Mouse (Mus musculus) heart, embryonic 13.5 days (tissue): ENCODE results near the gene Loxl3. TPM values are rescaled to one million over a fixed set of nuclear protein-coding genes. Genes with fewer than 3 reads are reported as not detected.

Source experiments
- ATAC-seq: fragments of 200-750 bp; cut with Nextera tagmentation; 2 replicates; pipeline ENCODE4 v1.8.0; 2017; ENCODE audit warnings: moderate TSS enrichment; ENCODE audit not compliant: insufficient number of reproducible peaks, low FRiP score, low TSS enrichment; ENCODE audit errors: extremely low read depth
- H3K27ac ChIP-seq: fragments of 300-500 bp; sonication (generic); replicated peaks from 2 replicates; pipeline ENCODE4 v1.5.1; 2015; ENCODE audit warnings: moderate library complexity, mild to moderate bottlenecking, inconsistent platforms
- H3K27me3 ChIP-seq: fragments of 300-500 bp; sonication (generic); replicated peaks from 2 replicates; pipeline ENCODE4 v1.6.1; 2015; ENCODE audit warnings: mild to moderate bottlenecking, inconsistent platforms
- H3K36me3 ChIP-seq: fragments of 300-500 bp; sonication (generic); 2 replicates; pipeline ENCODE4 v1.6.1; 2015; ENCODE audit warnings: mild to moderate bottlenecking, inconsistent platforms
- H3K4me1 ChIP-seq: fragments of 300-500 bp; sonication (generic); 2 replicates; pipeline ENCODE4 v1.6.1; 2015; ENCODE audit warnings: inconsistent platforms
- H3K4me2 ChIP-seq: fragments of 300-500 bp; sonication (generic); 2 replicates; pipeline ENCODE4 v1.6.1; 2015; ENCODE audit warnings: inconsistent platforms, mild to moderate bottlenecking, moderate library complexity
- H3K4me3 ChIP-seq: fragments of 300-500 bp; sonication (generic); 2 replicates; pipeline ENCODE4 v1.5.1; 2015; ENCODE audit warnings: moderate library complexity, mild to moderate bottlenecking, inconsistent platforms
- H3K9ac ChIP-seq: fragments of 300-500 bp; sonication (generic); 2 replicates; pipeline ENCODE4 v1.6.1; 2015; ENCODE audit warnings: inconsistent platforms, mild to moderate bottlenecking, moderate library complexity
- H3K9me3 ChIP-seq: fragments of 300-500 bp; sonication (generic); 2 replicates; pipeline ENCODE4 v1.6.1; 2016; ENCODE audit warnings: inconsistent platforms
- WGBS: fragments of 180-500 bp; shearing (Covaris S2); methylation state at CpG from one replicate; pipeline ENCODE4 v1.1.7; 2015; ENCODE audit warnings: mixed read lengths; 5-methylcytosine and 5-hydroxymethylcytosine counted together
- polyA plus RNA-seq: library from polyadenylated mRNA; unstranded; fragments of >200 nt; fragmentation: Nextera tagmentation; extraction: Ambion mirVana; gene quantifications from 2 replicates; pipeline ENCODE4 v1.2.1, GENCODE M21; 2015

Loxl3 gene
- polyA plus RNA-seq, 1 experiment from 2014 or later, result 7.1 TPM

DNA sequence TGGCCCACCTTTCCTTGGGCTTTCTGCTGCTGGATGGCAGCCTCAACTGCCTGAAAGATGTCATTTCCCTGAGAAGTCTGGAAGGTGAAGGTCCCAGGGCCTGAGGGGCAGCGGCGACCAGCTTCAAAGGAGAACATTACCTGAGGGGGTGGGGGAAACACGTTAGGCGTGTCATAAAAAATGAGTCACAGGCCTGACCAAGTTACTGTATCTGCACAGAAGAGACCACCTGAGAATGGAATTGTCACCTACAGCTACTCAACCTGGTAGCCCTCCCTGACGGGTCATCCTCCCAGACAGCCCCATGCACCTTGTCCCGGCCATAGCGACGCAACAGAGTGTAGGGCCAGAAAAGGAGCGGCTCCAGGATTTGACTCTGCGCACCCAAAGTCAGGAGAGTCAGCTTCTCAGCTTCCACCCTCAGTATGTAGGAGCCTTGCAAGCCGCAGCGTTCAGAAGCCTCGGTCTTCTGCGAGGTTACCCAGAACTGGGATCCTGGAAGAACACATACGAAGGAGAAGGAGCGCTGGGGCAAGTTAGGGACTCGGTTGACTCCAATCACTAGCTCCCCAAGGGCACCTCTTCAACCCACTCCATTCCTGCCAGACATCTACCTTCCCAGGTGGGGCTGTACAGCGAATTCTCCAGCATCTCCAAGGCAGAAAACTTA is 1.9 kb upstream of the Loxl3 start:
- peaks cover 78% of the 10 kb centered on the region for H3K27me3 ChIP-seq
- H3K4me3 ChIP-seq, result peak overlapping the region; percentile 77
- peaks cover 58% of the 10 kb centered on the region for H3K4me1 ChIP-seq
- peak overlapping the region; percentile 83 for H3K9ac ChIP-seq
- WGBS, result 42% methylated on average over 18 of the region's 18 CpGs
- peak overlapping the region; percentile 87 for H3K4me2 ChIP-seq
- H3K27ac ChIP-seq, result no peak overlapping the region
- ATAC-seq, result no peak
- H3K9me3 ChIP-seq, result no peaks in the 10 kb centered on the region
- peaks cover 8% of the 10 kb centered on the region; the same call in 1 of the 2 replicates for H3K36me3 ChIP-seq

DNA sequence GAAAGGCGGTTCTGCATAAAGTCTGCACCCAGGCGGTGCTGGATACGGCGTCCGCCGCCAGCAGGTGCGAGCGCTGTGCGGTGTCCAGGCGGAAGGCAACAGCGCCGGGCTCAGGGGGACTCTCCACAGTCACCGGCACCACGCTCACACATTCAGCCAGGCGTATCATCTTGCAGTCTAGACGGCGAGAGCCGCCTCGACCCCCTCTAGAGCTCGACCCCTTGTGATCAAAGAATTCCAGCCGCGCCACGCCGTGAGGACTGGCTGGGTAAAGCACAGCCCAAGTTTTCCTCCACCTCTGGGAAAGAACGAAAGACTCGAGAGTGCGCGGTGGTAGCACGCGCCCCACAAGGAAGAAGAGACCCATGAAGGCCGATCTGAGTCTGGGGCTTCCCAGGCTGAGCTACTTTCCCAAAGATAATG is 1.2 kb upstream of the Loxl3 start:
- H3K27me3 ChIP-seq, result peaks cover 79% of the 10 kb centered on the region
- H3K27ac ChIP-seq, result peak overlapping the region; percentile 90
- no peaks in the 10 kb centered on the region for H3K9me3 ChIP-seq
- peaks cover 53% of the 10 kb centered on the region for H3K4me1 ChIP-seq
- H3K9ac ChIP-seq, result peak overlapping the region; percentile 83
- WGBS, result under 1% methylated on average over 31 of the region's 31 CpGs
- H3K36me3 ChIP-seq, result peaks cover 8% of the 10 kb centered on the region; the same call in 1 of the 2 replicates
- peak overlapping the region; percentile 77 for H3K4me3 ChIP-seq
- peak; percentile 33; the same call in 1 of the 2 replicates for ATAC-seq
- peak overlapping the region; percentile 87 for H3K4me2 ChIP-seq

DNA sequence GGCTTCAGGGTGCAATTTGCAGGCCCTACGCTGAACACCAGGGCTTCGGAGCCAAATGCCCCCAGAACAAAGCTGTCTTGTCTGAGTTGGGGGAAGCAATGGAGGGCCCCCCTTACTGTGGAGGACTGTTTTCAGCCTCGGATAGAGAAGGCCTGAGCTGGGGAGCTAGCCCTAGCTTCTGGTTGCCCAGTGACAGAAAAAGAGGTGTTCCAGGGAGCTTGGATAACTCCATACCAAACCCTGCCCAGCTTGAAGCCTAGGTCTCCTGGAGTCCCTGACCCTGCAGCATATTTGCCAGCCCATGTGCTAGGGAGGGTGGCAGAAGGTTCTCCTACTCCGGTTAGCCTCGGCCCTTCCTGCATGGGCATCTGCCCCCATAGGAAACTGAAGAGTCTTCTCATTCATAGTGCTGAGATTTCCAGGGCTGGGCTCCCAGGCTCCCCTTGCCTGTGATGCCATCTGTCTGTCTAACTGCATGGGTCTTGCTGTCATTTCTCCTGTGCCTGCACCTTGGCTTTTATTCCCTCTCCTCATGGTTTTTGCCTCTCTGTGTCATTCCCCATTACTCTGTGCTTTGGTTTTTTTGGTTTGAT is 586 bp downstream of the Loxl3 start:
- peak overlapping the region; percentile 90 for H3K27ac ChIP-seq
- WGBS, result 34% methylated on average over 5 of the region's 5 CpGs

GRCm38 (mm10) chr6:83037188-83037587 is 3.2 kb downstream of the Loxl3 start:
- Histone ChIP-seq H3K4me3 (no peak overlapping the region), H3K4me2 (no peak overlapping the region), H3K9ac (no peak overlapping the region), H3K36me3 (no peaks in the 10 kb centered on the region), H3K27ac (no peak overlapping the region), H3K9me3 (no peaks in the 10 kb centered on the region), H3K27me3 (peaks cover 62% of the 10 kb centered on the region), H3K4me1 (peaks cover 36% of the 10 kb centered on the region)
- no peak for ATAC-seq
- 62% methylated on average over 8 of the region's 8 CpGs for WGBS

More for the DNA sequence above, 586 bp downstream of the Loxl3 start:
- Histone ChIP-seq H3K36me3 (peaks cover 8% of the 10 kb centered on the region; the same call in 1 of the 2 replicates), H3K9me3 (no peaks in the 10 kb centered on the region), H3K4me3 (peak overlapping the region; percentile 77), H3K4me2 (peak overlapping the region; percentile 87), H3K4me1 (peaks cover 58% of the 10 kb centered on the region), H3K27me3 (peaks cover 68% of the 10 kb centered on the region), H3K9ac (peak overlapping the region; percentile 83)
- ATAC-seq, result no peak

GRCm38 (mm10) chr6:83038496-83039012 is 4.6 kb downstream of the Loxl3 start:
- Histone ChIP-seq H3K27me3 (peaks cover 70% of the 10 kb centered on the region), H3K9me3 (no peaks in the 10 kb centered on the region), H3K27ac (0 out of 2 replicates have a peak overlapping the region, but pooled peaks have one; percentile 17), H3K36me3 (no peaks in the 10 kb centered on the region), H3K9ac (peak overlapping the region; percentile 62), H3K4me1 (peaks cover 35% of the 10 kb centered on the region), H3K4me3 (peak overlapping the region; percentile 35), H3K4me2 (peak overlapping the region; percentile 67)
- ATAC-seq, result no peak; the same call in 1 of the 2 replicates
- 13% methylated on average over 24 of the region's 24 CpGs for WGBS

GRCm38 (mm10) chr6:83040601-83041000 is 6.6 kb downstream of the Loxl3 start:
- Histone ChIP-seq H3K9me3 (no peaks in the 10 kb centered on the region), H3K9ac (no peak overlapping the region), H3K4me3 (no peak overlapping the region), H3K4me2 (no peak overlapping the region), H3K4me1 (peaks cover 32% of the 10 kb centered on the region), H3K27ac (no peak overlapping the region), H3K27me3 (peaks cover 59% of the 10 kb centered on the region), H3K36me3 (no peaks in the 10 kb centered on the region)
- ATAC-seq, result no peak
- WGBS, result 74% methylated on average over 5 of the region's 5 CpGs

GRCm38 (mm10) chr6:83043561-83043960 is 9.6 kb downstream of the Loxl3 start:
- H3K27me3 ChIP-seq, result peaks cover 51% of the 10 kb centered on the region
- no peaks in the 10 kb centered on the region for H3K9me3 ChIP-seq
- ATAC-seq, result no peak
- peak overlapping the region; percentile 75 for H3K27ac ChIP-seq
- H3K9ac ChIP-seq, result no peak overlapping the region
- H3K4me1 ChIP-seq, result peaks cover 26% of the 10 kb centered on the region
- no peaks in the 10 kb centered on the region for H3K36me3 ChIP-seq
- H3K4me3 ChIP-seq, result no peak overlapping the region
- WGBS, result 56% methylated on average over 6 of the region's 6 CpGs
- H3K4me2 ChIP-seq, result no peak overlapping the region; the same call in 1 of the 2 replicates

GRCm38 (mm10) chr6:83043993-83044392 is 10.0 kb downstream of the Loxl3 start:
- H3K4me2 ChIP-seq, result peak overlapping the region; percentile 16; the same call in 1 of the 2 replicates
- H3K4me1 ChIP-seq, result peaks cover 22% of the 10 kb centered on the region
- H3K4me3 ChIP-seq, result no peak overlapping the region
- no peaks in the 10 kb centered on the region for H3K9me3 ChIP-seq
- peaks cover 55% of the 10 kb centered on the region for H3K27me3 ChIP-seq
- ATAC-seq, result 0 out of 2 replicates have a peak, but pooled peaks have one; percentile 2
- no peaks in the 10 kb centered on the region for H3K36me3 ChIP-seq
- H3K9ac ChIP-seq, result 0 out of 2 replicates have a peak overlapping the region, but pooled peaks have one; percentile 37
- H3K27ac ChIP-seq, result peak overlapping the region; percentile 75
- 75% methylated on average over 5 of the region's 5 CpGs for WGBS

DNA sequence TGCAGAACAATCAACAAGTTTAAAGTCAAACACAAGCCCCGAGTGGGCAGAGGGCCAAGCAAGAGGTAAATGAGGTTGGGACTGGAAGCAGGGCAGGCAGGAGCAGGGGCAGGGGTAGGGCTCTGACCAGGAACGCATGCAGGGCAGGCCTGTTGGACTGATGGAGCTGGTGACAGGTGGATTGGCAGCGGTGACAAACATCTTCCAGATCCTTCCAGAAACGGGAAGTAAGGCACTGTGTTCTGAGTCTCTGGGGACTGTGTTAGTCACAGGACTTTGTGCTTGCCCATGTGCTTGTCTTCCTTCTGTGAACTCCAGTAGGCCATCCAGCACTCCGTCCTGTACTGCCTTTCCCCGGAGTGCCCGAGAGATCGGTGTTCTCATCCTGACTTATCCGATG is 10.8 kb downstream of the Loxl3 start:
- Histone ChIP-seq H3K4me1 (peaks cover 22% of the 10 kb centered on the region), H3K4me3 (no peak overlapping the region), H3K36me3 (no peaks in the 10 kb centered on the region), H3K9me3 (no peaks in the 10 kb centered on the region), H3K4me2 (peak overlapping the region; percentile 16), H3K9ac (no peak overlapping the region), H3K27me3 (peaks cover 62% of the 10 kb centered on the region), H3K27ac (peak overlapping the region; percentile 75)
- WGBS, result 24% methylated on average over 9 of the region's 9 CpGs
- peak; percentile 70 for ATAC-seq

- Histone ChIP-seq H3K36me3 (peaks cover 22% of the 10 kb centered on the region), H3K27me3 (peaks cover 35% of the 10 kb centered on the region), H3K27ac (no peak overlapping the region), H3K4me1 (peaks cover 24% of the 10 kb centered on the region), H3K4me2 (no peak overlapping the region), H3K9ac (no peak overlapping the region), H3K9me3 (no peaks in the 10 kb centered on the region), H3K4me3 (no peak overlapping the region)
- WGBS, result 66% methylated on average over 10 of the region's 10 CpGs
- no peak for ATAC-seq
Measured at GRCm38 (mm10) chr6:83049367-83049766, 15.4 kb downstream of the Loxl3 start.

GRCm38 (mm10) chr6:83053136-83053960 is 19.4 kb downstream of the Loxl3 start:
- peaks cover 45% of the 10 kb centered on the region for H3K36me3 ChIP-seq
- peak overlapping the region; percentile 84 for H3K4me3 ChIP-seq
- no peak for ATAC-seq
- peaks cover 27% of the 10 kb centered on the region for H3K4me1 ChIP-seq
- peak overlapping the region; percentile 97 for H3K4me2 ChIP-seq
- 2% methylated on average over 26 of the region's 26 CpGs for WGBS
- H3K9ac ChIP-seq, result peak overlapping the region; percentile 86
- no peaks in the 10 kb centered on the region for H3K9me3 ChIP-seq
- peaks cover 19% of the 10 kb centered on the region for H3K27me3 ChIP-seq
- peak overlapping the region; percentile 82 for H3K27ac ChIP-seq
